Mouse (Mus musculus) liver, embryonic 11.5 days (tissue): ENCODE measurements around the gene Swap70. TPM values are rescaled to one million over a fixed set of nuclear protein-coding genes. Genes with fewer than 3 reads are reported as not detected.
A peak's percentile ranks its signal among the peaks of the same experiment; 100 is the strongest.

ENCODE experiments used
- ATAC-seq: fragments of 200-750 bp; cut with Nextera tagmentation; replicated peaks from 2 replicates; pipeline ENCODE4 v1.8.0; 2017; ENCODE audit warnings: moderate number of reproducible peaks, mild to moderate bottlenecking, moderate TSS enrichment, moderate library complexity; ENCODE audit not compliant: low FRiP score
- DNase-seq: peaks from one replicate; pipeline ENCODE4 v3.0.0-alpha.2; 2017; ENCODE audit warnings: low spot score
- H3K27ac ChIP-seq: fragments of 300-500 bp; sonication (generic); 2 replicates; pipeline ENCODE4 v1.5.1; 2014; ENCODE audit warnings: mild to moderate bottlenecking, low read depth, low read length, control low read depth
- H3K27me3 ChIP-seq: fragments of 300-500 bp; sonication (generic); replicated peaks from 2 replicates; pipeline ENCODE4 v1.6.1; 2014; ENCODE audit warnings: low read length, mixed read lengths; ENCODE audit not compliant: control insufficient read depth, insufficient read depth
- H3K36me3 ChIP-seq: fragments of 300-500 bp; sonication (generic); 2 replicates; pipeline ENCODE4 v1.6.1; 2014; ENCODE audit warnings: mild to moderate bottlenecking, low read length, moderate library complexity, mixed read lengths; ENCODE audit not compliant: control insufficient read depth, insufficient read depth
- H3K4me1 ChIP-seq: fragments of 300-500 bp; sonication (generic); replicated peaks from 2 replicates; pipeline ENCODE4 v1.6.1; 2014; ENCODE audit warnings: low read length, mixed read lengths; ENCODE audit not compliant: control insufficient read depth, insufficient read depth
- H3K4me2 ChIP-seq: fragments of 300-500 bp; sonication (generic); 2 replicates; pipeline ENCODE4 v1.6.1; 2014; ENCODE audit warnings: mild to moderate bottlenecking, control low read depth, moderate library complexity
- H3K4me3 ChIP-seq: fragments of 300-500 bp; sonication (generic); 2 replicates; pipeline ENCODE4 v1.5.1; 2014; ENCODE audit warnings: low read depth, low read length, control low read depth
- H3K9ac ChIP-seq: fragments of 300-500 bp; sonication (generic); 2 replicates; pipeline ENCODE4 v1.6.1; 2014; ENCODE audit warnings: low read depth, low read length, control low read depth
- H3K9me3 ChIP-seq: fragments of 300-500 bp; sonication (generic); 2 replicates; pipeline ENCODE4 v1.6.1; 2016; ENCODE audit warnings: low read length, inconsistent platforms, mixed read lengths; ENCODE audit not compliant: control insufficient read depth
- WGBS: fragments of 180-500 bp; shearing (Covaris S2); extraction: QIAGEN DNeasy Blood & Tissue Kit; methylation state at CpG from one replicate; pipeline ENCODE4 v1.1.7; 2014; 5-methylcytosine and 5-hydroxymethylcytosine counted together
- polyA plus RNA-seq: library from polyadenylated mRNA; unstranded; fragments of >200 nt; fragmentation: Nextera tagmentation; extraction: Ambion mirVana; gene quantifications from 2 replicates; pipeline ENCODE4 v1.2.1, GENCODE M21; 2014

Swap70 gene
- polyA plus RNA-seq, 1 experiment from 2014 or later, result 19.6 TPM

GRCm38 (mm10) chr7:110313392-110314055 is 92.0 kb downstream of the Swap70 start:
- peaks cover 3% of the 10 kb centered on the region; the same call in 1 of the 2 replicates for H3K36me3 ChIP-seq
- 54% methylated on average over 9 of the region's 9 CpGs for WGBS

GRCm38 (mm10) chr7:110314401-110314890 is 92.9 kb downstream of the Swap70 start:
- 89% methylated on average over 7 of the region's 7 CpGs for WGBS
- no peaks in the 10 kb centered on the region for H3K9me3 ChIP-seq
- no peaks in the 10 kb centered on the region for H3K4me1 ChIP-seq
- H3K4me3 ChIP-seq, result no peak overlapping the region
- DNase-seq (no peak), ATAC-seq (no peak)
- no peaks in the 10 kb centered on the region for H3K27me3 ChIP-seq
- H3K27ac ChIP-seq, result no peak overlapping the region
- no peak overlapping the region for H3K4me2 ChIP-seq
- no peak overlapping the region for H3K9ac ChIP-seq
- H3K36me3 ChIP-seq, result 0 out of 2 replicates have a peak, but pooled peaks cover 3% of the 10 kb centered on the region

More at GRCm38 (mm10) chr7:110313392-110314055, 92.0 kb downstream of the Swap70 start:
- no peak overlapping the region for H3K9ac ChIP-seq
- H3K27ac ChIP-seq, result no peak overlapping the region
- DNase-seq (no peak), ATAC-seq (peak; percentile 43; the same call in 1 of the 2 replicates)
- H3K9me3 ChIP-seq, result no peaks in the 10 kb centered on the region
- no peaks in the 10 kb centered on the region for H3K27me3 ChIP-seq
- H3K4me1 ChIP-seq, result no peaks in the 10 kb centered on the region
- no peak overlapping the region for H3K4me3 ChIP-seq
- H3K4me2 ChIP-seq, result no peak overlapping the region

GRCm38 (mm10) chr7:110315352-110315751 is 93.8 kb downstream of the Swap70 start:
- no peaks in the 10 kb centered on the region for H3K4me1 ChIP-seq
- H3K4me3 ChIP-seq, result no peak overlapping the region
- DNase-seq (no peak), ATAC-seq (no peak)
- no peak overlapping the region for H3K4me2 ChIP-seq
- no peak overlapping the region for H3K27ac ChIP-seq
- H3K27me3 ChIP-seq, result no peaks in the 10 kb centered on the region
- no peaks in the 10 kb centered on the region for H3K9me3 ChIP-seq
- no peak overlapping the region for H3K9ac ChIP-seq
- WGBS, result 58% methylated on average over 1 of the region's 1 CpGs
- 0 out of 2 replicates have a peak, but pooled peaks cover 3% of the 10 kb centered on the region for H3K36me3 ChIP-seq

- 91% methylated on average over 4 of the region's 4 CpGs for WGBS
- H3K27me3 ChIP-seq, result no peaks in the 10 kb centered on the region
Measured at GRCm38 (mm10) chr7:110317412-110317811, 95.9 kb downstream of the Swap70 start.

GRCm38 (mm10) chr7:110318971-110319519 is 97.5 kb downstream of the Swap70 start:
- Histone ChIP-seq H3K36me3 (0 out of 2 replicates have a peak, but pooled peaks cover 3% of the 10 kb centered on the region), H3K9me3 (no peaks in the 10 kb centered on the region), H3K9ac (no peak overlapping the region), H3K27me3 (no peaks in the 10 kb centered on the region), H3K4me3 (no peak overlapping the region), H3K4me1 (no peaks in the 10 kb centered on the region), H3K27ac (no peak overlapping the region), H3K4me2 (no peak overlapping the region)
- ATAC-seq, result no peak
- WGBS, result 65% methylated on average over 6 of the region's 6 CpGs
- no peak for DNase-seq

More at GRCm38 (mm10) chr7:110317412-110317811, 95.9 kb downstream of the Swap70 start:
- H3K4me2 ChIP-seq, result no peak overlapping the region
- no peak overlapping the region for H3K27ac ChIP-seq
- ATAC-seq, result no peak
- H3K9me3 ChIP-seq, result no peaks in the 10 kb centered on the region
- H3K9ac ChIP-seq, result no peak overlapping the region
- no peaks in the 10 kb centered on the region for H3K4me1 ChIP-seq
- no peak for DNase-seq
- no peak overlapping the region for H3K4me3 ChIP-seq
- H3K36me3 ChIP-seq, result 0 out of 2 replicates have a peak, but pooled peaks cover 3% of the 10 kb centered on the region

- H3K4me3 ChIP-seq, result no peak overlapping the region
- DNase-seq, result no peak
- no peaks in the 10 kb centered on the region for H3K9me3 ChIP-seq
- H3K4me2 ChIP-seq, result no peak overlapping the region
- WGBS, result 75% methylated on average over 5 of the region's 5 CpGs
- no peak overlapping the region for H3K9ac ChIP-seq
- no peak overlapping the region for H3K27ac ChIP-seq
- no peaks in the 10 kb centered on the region for H3K4me1 ChIP-seq
- H3K36me3 ChIP-seq, result no peaks in the 10 kb centered on the region
- no peaks in the 10 kb centered on the region for H3K27me3 ChIP-seq
- ATAC-seq, result no peak
Measured at GRCm38 (mm10) chr7:110321106-110321505, 99.6 kb downstream of the Swap70 start.

GRCm38 (mm10) chr7:110324852-110325251 is 103.3 kb downstream of the Swap70 start:
- H3K4me3 ChIP-seq, result no peak overlapping the region
- no peaks in the 10 kb centered on the region for H3K27me3 ChIP-seq
- no peak overlapping the region for H3K4me2 ChIP-seq
- H3K27ac ChIP-seq, result no peak overlapping the region
- no peak overlapping the region for H3K9ac ChIP-seq
- WGBS, result 82% methylated on average over 1 of the region's 1 CpGs
- no peaks in the 10 kb centered on the region; the same call in none of the 2 replicates for H3K36me3 ChIP-seq
- no peaks in the 10 kb centered on the region for H3K4me1 ChIP-seq
- H3K9me3 ChIP-seq, result no peaks in the 10 kb centered on the region
- no peak for ATAC-seq
- DNase-seq, result no peak

GRCm38 (mm10) chr7:110325381-110326110 is 104.0 kb downstream of the Swap70 start:
- H3K9ac ChIP-seq, result no peak overlapping the region
- H3K4me1 ChIP-seq, result no peaks in the 10 kb centered on the region
- H3K27ac ChIP-seq, result no peak overlapping the region
- H3K27me3 ChIP-seq, result no peaks in the 10 kb centered on the region
- no peak for DNase-seq
- ATAC-seq, result no peak
- H3K36me3 ChIP-seq, result no peaks in the 10 kb centered on the region; the same call in none of the 2 replicates
- no peaks in the 10 kb centered on the region for H3K9me3 ChIP-seq
- 88% methylated on average over 5 of the region's 5 CpGs for WGBS
- H3K4me2 ChIP-seq, result no peak overlapping the region
- no peak overlapping the region for H3K4me3 ChIP-seq
